Mouse (Mus musculus): ENCODE measurements around the gene Atg9b. TPM values are rescaled to one million over a fixed set of nuclear protein-coding genes. Genes with fewer than 3 reads are reported as not detected.

The Atg9b gene
- polyA plus RNA-seq, 1 experiment from 2014 or later: 2.3 TPM

DNA sequence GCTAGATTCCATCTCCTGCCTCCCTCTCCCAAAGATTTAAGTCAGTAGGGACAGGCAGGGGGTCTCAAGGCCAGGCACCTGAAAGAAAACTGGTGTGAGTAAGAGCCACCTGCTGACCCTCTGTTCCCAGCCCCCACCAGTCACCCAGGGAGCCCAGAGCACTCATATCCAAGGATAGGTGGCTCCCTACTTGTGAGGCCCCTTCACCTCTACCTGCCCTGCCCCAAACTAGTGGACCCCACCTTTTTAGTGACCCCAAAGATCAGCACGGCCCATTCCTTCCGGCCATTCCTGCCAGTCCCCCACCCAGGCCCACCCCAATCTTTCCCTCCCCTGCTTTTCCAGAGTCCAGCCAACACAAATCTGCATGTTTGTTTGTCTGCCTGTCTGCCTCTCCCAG, 28.5 kb downstream of the Atg9b start:
- H3K27me3 ChIP-seq (ENCODE audit: control insufficient read depth, insufficient read depth, low read length): no peaks in the 10 kb centered on the region
- no peak overlapping the region for H3K4me3 ChIP-seq (ENCODE audit: low read length)
- H3K9ac ChIP-seq (ENCODE audit: low read length): no peak overlapping the region
- WGBS: 61% methylated on average over 2 of the region's 2 CpGs
- no peaks in the 10 kb centered on the region for H3K9me3 ChIP-seq (replicated peaks; ENCODE audit: control insufficient read depth, low read length)
- H3K36me3 ChIP-seq (ENCODE audit: control insufficient read depth, insufficient read depth): no peaks in the 10 kb centered on the region
- H3K4me2 ChIP-seq (ENCODE audit: low read depth, low read length): no peak overlapping the region
- peak overlapping the region; percentile 66 for H3K27ac ChIP-seq (ENCODE audit: low read length)
- no peak for ATAC-seq (replicated peaks; ENCODE audit: extremely low read depth, insufficient read depth, low FRiP score)
- H3K4me1 ChIP-seq (ENCODE audit: control insufficient read depth, insufficient read depth, low read length): peaks cover 5% of the 10 kb centered on the region

DNA sequence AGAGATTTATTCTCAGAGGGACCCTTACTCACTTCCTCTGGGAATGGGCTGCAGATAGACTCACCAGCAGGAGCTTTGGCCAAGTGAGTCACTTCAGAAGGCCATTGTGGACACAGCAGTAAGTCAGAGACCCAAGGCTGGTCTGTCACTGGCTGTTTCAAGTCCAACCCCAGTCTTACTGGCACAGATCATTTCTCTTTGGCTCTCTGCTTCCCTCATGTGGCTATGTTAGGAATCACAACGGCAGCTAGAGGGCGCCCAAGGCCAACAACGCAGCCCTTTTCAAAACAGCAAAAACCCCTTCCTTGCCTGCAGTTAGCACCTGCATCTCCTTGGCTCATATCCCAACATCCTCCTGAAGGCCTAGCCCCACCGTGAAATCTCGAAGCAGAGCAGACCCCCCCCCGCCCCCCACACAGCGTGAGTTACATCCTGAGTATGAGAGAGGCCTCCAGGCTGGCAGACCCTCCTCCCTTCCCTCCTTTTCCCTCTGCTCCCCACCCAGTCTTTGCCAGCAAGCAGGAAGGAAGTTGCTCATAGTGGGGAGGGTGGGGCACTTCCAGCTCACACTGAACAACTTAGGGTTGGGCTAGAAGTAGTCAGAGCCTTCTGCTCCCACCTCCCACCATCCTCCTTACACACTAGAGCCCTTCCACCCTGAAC, 31.0 kb downstream of the Atg9b start:
- H3K4me1 ChIP-seq (ENCODE audit: control insufficient read depth, insufficient read depth, low read length): peaks cover 5% of the 10 kb centered on the region
- ATAC-seq (replicated peaks; ENCODE audit: extremely low read depth, insufficient read depth, low FRiP score): peak; percentile 47
- no peak overlapping the region for H3K9ac ChIP-seq (ENCODE audit: low read length)
- no peak overlapping the region for H3K4me2 ChIP-seq (ENCODE audit: low read depth, low read length)
- no peak overlapping the region for H3K4me3 ChIP-seq (ENCODE audit: low read length)
- H3K27me3 ChIP-seq (ENCODE audit: control insufficient read depth, insufficient read depth, low read length): no peaks in the 10 kb centered on the region
- no peaks in the 10 kb centered on the region for H3K9me3 ChIP-seq (replicated peaks; ENCODE audit: control insufficient read depth, low read length)
- under 1% methylated on average over 7 of the region's 7 CpGs for WGBS
- H3K36me3 ChIP-seq (ENCODE audit: control insufficient read depth, insufficient read depth): no peaks in the 10 kb centered on the region
- peak overlapping the region; percentile 45; the same call in 1 of the 2 replicates for H3K27ac ChIP-seq (ENCODE audit: low read length)

DNA sequence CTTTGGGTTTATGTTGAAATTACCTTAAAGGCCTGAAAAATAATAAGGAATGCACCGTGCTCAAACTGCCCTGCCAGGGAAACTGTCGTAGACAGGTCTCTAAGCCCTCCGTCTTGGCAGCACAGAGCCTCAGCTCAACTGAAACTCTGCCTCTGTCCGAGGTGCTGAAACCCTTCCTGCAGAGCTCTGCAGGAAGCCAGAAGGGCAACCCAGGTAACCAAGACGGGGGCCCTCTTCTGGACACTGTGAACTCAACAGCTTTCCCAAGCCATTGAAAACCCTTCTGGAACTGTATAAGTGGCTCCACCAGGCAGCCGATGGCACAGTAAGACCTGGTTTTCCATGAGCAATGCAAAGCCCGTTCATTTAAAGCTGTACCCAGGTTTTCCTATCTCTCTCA, 34.5 kb downstream of the Atg9b start:
- WGBS: 9% methylated on average over 7 of the region's 7 CpGs
- Histone ChIP-seq H3K27me3 (ENCODE audit: control insufficient read depth, insufficient read depth, low read length) (no peaks in the 10 kb centered on the region), H3K4me2 (ENCODE audit: low read depth, low read length) (no peak overlapping the region), H3K9ac (ENCODE audit: low read length) (no peak overlapping the region), H3K4me3 (ENCODE audit: low read length) (no peak overlapping the region), H3K36me3 (ENCODE audit: control insufficient read depth, insufficient read depth) (no peaks in the 10 kb centered on the region), H3K4me1 (ENCODE audit: control insufficient read depth, insufficient read depth, low read length) (peaks cover 14% of the 10 kb centered on the region), H3K27ac (ENCODE audit: low read length) (no peak overlapping the region), H3K9me3 (replicated peaks; ENCODE audit: control insufficient read depth, low read length) (no peaks in the 10 kb centered on the region)
- ATAC-seq (replicated peaks; ENCODE audit: extremely low read depth, insufficient read depth, low FRiP score): 0 out of 2 replicates have a peak, but pooled peaks have one; percentile 15

DNA sequence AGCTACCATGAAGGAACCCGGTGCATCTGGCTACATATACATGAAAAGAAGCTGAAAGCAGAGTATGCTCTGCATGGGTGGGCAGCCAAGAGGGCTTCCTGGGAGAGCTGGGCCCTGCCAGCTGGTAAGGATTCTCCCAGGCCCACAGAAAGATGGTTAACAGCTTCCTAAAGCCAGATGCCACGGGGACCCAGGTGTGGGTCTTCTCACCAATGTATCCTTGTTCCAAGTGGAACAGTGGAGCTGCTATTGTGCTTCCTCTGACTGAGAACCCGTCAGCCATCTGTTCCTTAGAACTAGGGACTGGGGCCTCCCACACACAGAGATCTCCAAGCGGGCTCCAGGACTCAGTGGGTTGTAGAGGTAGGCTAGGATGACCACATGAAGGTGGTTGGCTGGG, 35.2 kb downstream of the Atg9b start:
- Histone ChIP-seq H3K9me3 (replicated peaks; ENCODE audit: control insufficient read depth, low read length) (no peaks in the 10 kb centered on the region), H3K36me3 (ENCODE audit: control insufficient read depth, insufficient read depth) (no peaks in the 10 kb centered on the region), H3K27ac (ENCODE audit: low read length) (no peak overlapping the region), H3K4me2 (ENCODE audit: low read depth, low read length) (no peak overlapping the region), H3K4me1 (ENCODE audit: control insufficient read depth, insufficient read depth, low read length) (peaks cover 14% of the 10 kb centered on the region), H3K27me3 (ENCODE audit: control insufficient read depth, insufficient read depth, low read length) (no peaks in the 10 kb centered on the region), H3K9ac (ENCODE audit: low read length) (no peak overlapping the region), H3K4me3 (ENCODE audit: low read length) (no peak overlapping the region)
- no peak for ATAC-seq (replicated peaks; ENCODE audit: extremely low read depth, insufficient read depth, low FRiP score)
- WGBS: 62% methylated on average over 4 of the region's 4 CpGs

DNA sequence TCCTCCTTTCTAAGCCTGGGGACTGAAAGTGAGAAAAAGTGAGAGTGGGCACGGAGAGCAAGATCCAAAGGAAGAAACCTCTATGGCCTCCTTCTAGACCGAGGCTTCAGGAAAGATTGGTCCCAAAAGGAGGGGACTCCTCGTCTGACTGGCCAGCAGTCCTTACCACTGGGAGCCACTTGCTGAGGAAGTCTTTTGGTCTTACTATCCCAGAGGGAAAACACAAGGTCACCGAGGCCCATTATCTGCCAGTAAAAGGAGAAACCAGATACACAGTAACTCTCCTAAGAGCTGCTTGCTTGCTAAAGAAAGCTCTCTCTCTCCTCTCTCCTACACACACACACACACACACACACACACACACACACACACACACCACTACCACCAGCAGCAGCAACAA, 38.6 kb downstream of the Atg9b start:
- Histone ChIP-seq H3K4me3 (ENCODE audit: low read length) (no peak overlapping the region), H3K9me3 (replicated peaks; ENCODE audit: control insufficient read depth, low read length) (no peaks in the 10 kb centered on the region), H3K36me3 (ENCODE audit: control insufficient read depth, insufficient read depth) (no peaks in the 10 kb centered on the region), H3K9ac (ENCODE audit: low read length) (peak overlapping the region; percentile 52), H3K4me2 (ENCODE audit: low read depth, low read length) (peak overlapping the region; percentile 87), H3K27me3 (ENCODE audit: control insufficient read depth, insufficient read depth, low read length) (no peaks in the 10 kb centered on the region), H3K27ac (ENCODE audit: low read length) (peak overlapping the region; percentile 98), H3K4me1 (ENCODE audit: control insufficient read depth, insufficient read depth, low read length) (peaks cover 31% of the 10 kb centered on the region)
- 25% methylated on average over 4 of the region's 4 CpGs for WGBS
- no peak for ATAC-seq (replicated peaks; ENCODE audit: extremely low read depth, insufficient read depth, low FRiP score)

DNA sequence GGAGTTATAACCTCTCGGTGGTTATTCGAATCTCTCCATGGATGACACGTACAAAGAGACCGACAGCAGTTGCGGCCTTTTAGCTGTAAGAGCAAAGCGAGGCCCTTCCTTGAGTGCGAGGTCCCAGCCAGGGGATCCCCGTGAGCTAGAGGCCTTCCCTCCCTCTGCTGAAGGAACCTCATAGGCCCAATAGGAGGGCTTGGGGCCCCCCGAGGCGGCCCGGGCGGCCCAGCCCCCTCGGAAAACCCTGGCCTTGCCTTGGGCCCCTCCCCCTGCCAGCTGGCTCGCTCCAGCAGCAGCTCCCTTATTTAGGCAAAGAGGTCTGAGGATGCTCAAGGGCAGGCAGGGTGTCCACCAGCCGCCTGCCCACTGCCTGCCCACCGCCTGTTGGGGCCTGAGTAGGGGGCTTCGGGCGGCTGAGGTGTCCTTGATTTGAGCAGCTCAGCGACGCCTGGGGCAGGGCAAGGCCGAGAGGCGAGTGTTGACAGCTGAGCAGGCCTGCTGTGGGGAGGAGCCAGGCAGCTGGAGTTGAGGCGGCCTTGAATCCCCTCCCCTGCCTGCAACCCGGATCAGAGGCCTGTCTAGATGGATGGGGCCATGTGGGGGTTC, 39.6 kb downstream of the Atg9b start:
- Histone ChIP-seq H3K4me1 (ENCODE audit: control insufficient read depth, insufficient read depth, low read length) (peaks cover 40% of the 10 kb centered on the region), H3K4me2 (ENCODE audit: low read depth, low read length) (peak overlapping the region; percentile 87), H3K36me3 (ENCODE audit: control insufficient read depth, insufficient read depth) (no peaks in the 10 kb centered on the region), H3K4me3 (ENCODE audit: low read length) (peak overlapping the region; percentile 84), H3K27me3 (ENCODE audit: control insufficient read depth, insufficient read depth, low read length) (no peaks in the 10 kb centered on the region), H3K9ac (ENCODE audit: low read length) (peak overlapping the region; percentile 98), H3K9me3 (replicated peaks; ENCODE audit: control insufficient read depth, low read length) (no peaks in the 10 kb centered on the region), H3K27ac (ENCODE audit: low read length) (peak overlapping the region; percentile 98)
- ATAC-seq (replicated peaks; ENCODE audit: extremely low read depth, insufficient read depth, low FRiP score): peak; percentile 65
- WGBS: 3% methylated on average over 24 of the region's 24 CpGs

DNA sequence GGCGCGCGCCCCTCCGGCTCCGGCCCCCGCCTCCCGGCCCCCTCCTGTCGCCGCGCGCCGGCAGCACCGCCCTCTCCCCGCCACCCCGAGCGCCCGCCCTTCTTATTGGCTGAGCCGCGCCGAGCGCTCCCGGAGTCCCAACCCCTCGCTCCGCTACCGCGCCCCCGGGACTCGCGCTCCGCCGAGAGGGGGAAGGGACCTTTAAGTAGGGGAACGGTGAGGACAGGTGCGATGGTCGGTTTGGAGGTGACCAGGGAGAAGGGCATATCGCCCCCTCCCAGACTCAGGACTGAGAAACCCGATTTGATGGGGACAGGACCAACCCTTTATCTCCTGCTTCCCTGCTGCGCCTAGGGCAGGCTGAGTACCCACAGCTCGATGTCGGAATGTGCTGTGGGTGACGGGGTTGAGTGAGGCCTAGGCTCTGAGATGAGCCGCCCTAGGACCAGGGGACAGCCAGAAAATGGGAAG, 40.2 kb downstream of the Atg9b start:
- 0% methylated on average over 41 of the region's 41 CpGs for WGBS
- Histone ChIP-seq H3K9me3 (replicated peaks; ENCODE audit: control insufficient read depth, low read length) (no peaks in the 10 kb centered on the region), H3K27ac (ENCODE audit: low read length) (peak overlapping the region; percentile 98), H3K9ac (ENCODE audit: low read length) (peak overlapping the region; percentile 98), H3K4me3 (ENCODE audit: low read length) (peak overlapping the region; percentile 84), H3K4me1 (ENCODE audit: control insufficient read depth, insufficient read depth, low read length) (peaks cover 41% of the 10 kb centered on the region), H3K36me3 (ENCODE audit: control insufficient read depth, insufficient read depth) (no peaks in the 10 kb centered on the region), H3K27me3 (ENCODE audit: control insufficient read depth, insufficient read depth, low read length) (no peaks in the 10 kb centered on the region), H3K4me2 (ENCODE audit: low read depth, low read length) (peak overlapping the region; percentile 87)
- ATAC-seq (replicated peaks; ENCODE audit: extremely low read depth, insufficient read depth, low FRiP score): peak; percentile 66

DNA sequence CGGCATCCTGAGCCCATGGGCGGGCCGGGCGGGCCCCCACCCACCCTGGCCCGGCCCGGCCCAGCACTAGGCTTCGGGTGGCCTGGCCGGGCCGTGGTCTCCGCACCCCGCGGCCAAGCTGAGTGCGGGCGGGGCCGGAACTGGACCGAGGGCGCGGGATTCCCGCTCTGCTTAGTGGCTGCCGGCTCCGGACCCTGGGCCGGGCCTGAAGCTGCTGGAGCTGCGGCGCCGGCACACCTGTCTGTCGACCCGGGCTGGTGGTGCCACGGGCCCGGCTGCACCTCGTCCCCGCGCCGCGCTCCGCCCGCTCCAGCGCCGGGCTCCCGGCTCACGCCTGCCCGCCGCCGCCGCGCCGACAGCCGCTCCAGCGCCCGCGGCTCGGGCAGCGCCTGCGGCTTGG, 40.7 kb downstream of the Atg9b start, which contains the start of gene Kcnh2:
TSS of gene Kcnh2 (minus strand) at position 327 of the 400 bp plus-strand sequence.
- H3K9me3 ChIP-seq (replicated peaks; ENCODE audit: control insufficient read depth, low read length): no peaks in the 10 kb centered on the region
- peak within 1 kb of the TSS; percentile 87 for H3K4me2 ChIP-seq (ENCODE audit: low read depth, low read length)
- H3K27me3 ChIP-seq (ENCODE audit: control insufficient read depth, insufficient read depth, low read length): no peaks in the 10 kb centered on the region
- under 1% methylated on average over 38 of the region's 53 CpGs for WGBS
- peak within 1 kb of the TSS; percentile 98 for H3K27ac ChIP-seq (ENCODE audit: low read length)
- peaks cover 41% of the 10 kb centered on the region for H3K4me1 ChIP-seq (ENCODE audit: control insufficient read depth, insufficient read depth, low read length)
- peak within 1 kb of the TSS; percentile 98 for H3K9ac ChIP-seq (ENCODE audit: low read length)
- no peaks in the 10 kb centered on the region for H3K36me3 ChIP-seq (ENCODE audit: control insufficient read depth, insufficient read depth)
- peak; percentile 1 for ATAC-seq (replicated peaks; ENCODE audit: extremely low read depth, insufficient read depth, low FRiP score)
- peak within 1 kb of the TSS; percentile 84 for H3K4me3 ChIP-seq (ENCODE audit: low read length)

DNA sequence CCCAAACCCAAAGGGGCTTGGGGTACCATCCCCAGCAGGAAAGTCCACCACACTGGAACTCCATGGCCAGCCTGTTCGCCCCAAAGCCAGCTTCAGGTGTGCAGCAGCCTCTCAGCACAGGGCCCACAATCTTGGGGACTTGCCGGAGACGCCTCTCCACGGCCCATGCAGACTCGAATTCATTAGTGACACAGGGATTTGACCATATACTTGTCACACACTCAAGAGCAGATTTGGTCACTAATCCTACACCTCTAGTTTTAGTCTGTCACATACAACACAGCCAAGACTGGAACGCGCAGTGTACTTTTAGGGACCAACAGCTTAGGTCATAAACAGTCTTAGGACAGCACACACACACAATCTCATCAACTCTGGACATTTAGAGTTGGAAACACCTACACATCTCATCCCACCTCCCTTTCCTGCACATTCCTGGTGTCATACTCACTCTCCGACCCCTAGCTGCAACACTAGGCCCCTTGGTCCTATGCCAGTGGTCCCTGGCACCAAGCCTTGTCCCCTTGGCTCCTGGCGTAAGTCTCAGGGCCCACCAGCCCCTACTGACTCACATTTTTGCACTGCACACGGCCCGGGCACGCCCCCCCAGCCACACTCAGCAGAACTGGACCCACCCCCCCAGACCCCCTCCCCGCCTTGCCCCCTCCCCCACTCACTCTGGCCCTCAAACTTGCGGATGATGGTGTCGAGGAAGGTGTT, 41.3 kb downstream of the Atg9b start:
- ATAC-seq (replicated peaks; ENCODE audit: extremely low read depth, insufficient read depth, low FRiP score): no peak
- Histone ChIP-seq H3K27ac (ENCODE audit: low read length) (peak overlapping the region; percentile 98), H3K4me3 (ENCODE audit: low read length) (peak overlapping the region; percentile 84), H3K36me3 (ENCODE audit: control insufficient read depth, insufficient read depth) (no peaks in the 10 kb centered on the region), H3K9ac (ENCODE audit: low read length) (peak overlapping the region; percentile 98), H3K4me2 (ENCODE audit: low read depth, low read length) (peak overlapping the region; percentile 87), H3K27me3 (ENCODE audit: control insufficient read depth, insufficient read depth, low read length) (no peaks in the 10 kb centered on the region), H3K9me3 (replicated peaks; ENCODE audit: control insufficient read depth, low read length) (no peaks in the 10 kb centered on the region), H3K4me1 (ENCODE audit: control insufficient read depth, insufficient read depth, low read length) (peaks cover 42% of the 10 kb centered on the region)
- WGBS: 23% methylated on average over 12 of the region's 15 CpGs
